Mouse (Mus musculus) myocyte (in vitro differentiated cells): ENCODE measurements around the gene Egf.

Experiments used
- MAX ChIP-seq: IDR thresholded peaks from one replicate; pipeline ENCODE4 v1.6.1; 2011; ENCODE audit warnings: low read depth, mild to moderate bottlenecking, control low read depth
- POLR2A ChIP-seq: IDR thresholded peaks from one replicate; pipeline ENCODE4 v1.6.1; 2011; ENCODE audit warnings: low read depth, mild to moderate bottlenecking, control low read depth, moderate library complexity; ENCODE audit not compliant: insufficient read length
- TCF12 ChIP-seq: IDR thresholded peaks from one replicate; pipeline ENCODE4 v1.6.1; 2011; ENCODE audit warnings: mild to moderate bottlenecking, control low read depth; ENCODE audit not compliant: poor library complexity, insufficient read depth, severe bottlenecking

DNA sequence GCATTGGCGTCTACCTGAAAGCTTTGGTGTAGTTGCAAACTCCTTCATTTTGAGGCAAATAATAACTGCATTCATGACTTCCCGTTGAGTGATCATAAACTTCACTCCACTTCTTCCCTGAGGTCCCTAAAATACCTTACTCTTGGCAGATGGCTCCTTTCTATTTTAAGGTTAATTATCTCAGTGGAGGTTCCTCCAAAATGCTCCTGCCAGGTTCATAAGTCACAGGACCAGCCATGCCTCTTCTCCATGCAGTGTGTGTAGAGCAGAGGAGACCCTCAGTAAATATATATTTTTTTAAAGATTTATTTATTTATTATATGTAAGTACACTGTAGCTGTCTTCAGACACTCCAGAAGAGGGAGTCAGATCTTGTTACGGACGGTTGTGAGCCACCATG is 11.0 kb upstream of the Egf start:
- TF ChIP-seq POLR2A (no peak), MAX (no peak), TCF12 (no peak)
